Mouse (Mus musculus) hindlimb bud, embryonic 11.5 days (tissue): ENCODE data around the gene Git2.

Experiments used
- DNase-seq: peaks from one replicate; pipeline ENCODE4 v3.0.0-alpha.2; 2012; ENCODE audit warnings: low read depth, low spot score; ENCODE audit errors: extremely low spot score

Git2 gene

DNA sequence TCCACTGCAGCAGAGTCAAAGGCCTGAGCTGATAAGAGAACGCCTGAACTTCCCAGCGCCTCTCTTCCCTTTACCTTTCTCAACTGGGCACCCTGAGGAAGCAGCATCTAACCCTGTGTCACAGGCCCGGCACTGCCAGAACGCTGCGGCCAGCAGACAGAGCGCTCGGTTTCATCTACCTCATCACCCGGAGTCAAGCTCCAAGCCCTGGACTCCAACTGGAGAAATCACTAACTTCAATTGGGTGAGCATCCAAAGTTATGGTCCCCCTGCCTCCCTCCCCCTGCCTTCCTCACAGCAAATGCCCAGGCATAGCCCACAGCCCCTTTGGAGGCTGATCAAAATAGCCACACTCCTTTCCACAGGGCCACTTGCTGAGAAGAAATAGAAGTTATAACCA is 8.6 kb downstream of the Git2 start:
- no peak for DNase-seq

DNA sequence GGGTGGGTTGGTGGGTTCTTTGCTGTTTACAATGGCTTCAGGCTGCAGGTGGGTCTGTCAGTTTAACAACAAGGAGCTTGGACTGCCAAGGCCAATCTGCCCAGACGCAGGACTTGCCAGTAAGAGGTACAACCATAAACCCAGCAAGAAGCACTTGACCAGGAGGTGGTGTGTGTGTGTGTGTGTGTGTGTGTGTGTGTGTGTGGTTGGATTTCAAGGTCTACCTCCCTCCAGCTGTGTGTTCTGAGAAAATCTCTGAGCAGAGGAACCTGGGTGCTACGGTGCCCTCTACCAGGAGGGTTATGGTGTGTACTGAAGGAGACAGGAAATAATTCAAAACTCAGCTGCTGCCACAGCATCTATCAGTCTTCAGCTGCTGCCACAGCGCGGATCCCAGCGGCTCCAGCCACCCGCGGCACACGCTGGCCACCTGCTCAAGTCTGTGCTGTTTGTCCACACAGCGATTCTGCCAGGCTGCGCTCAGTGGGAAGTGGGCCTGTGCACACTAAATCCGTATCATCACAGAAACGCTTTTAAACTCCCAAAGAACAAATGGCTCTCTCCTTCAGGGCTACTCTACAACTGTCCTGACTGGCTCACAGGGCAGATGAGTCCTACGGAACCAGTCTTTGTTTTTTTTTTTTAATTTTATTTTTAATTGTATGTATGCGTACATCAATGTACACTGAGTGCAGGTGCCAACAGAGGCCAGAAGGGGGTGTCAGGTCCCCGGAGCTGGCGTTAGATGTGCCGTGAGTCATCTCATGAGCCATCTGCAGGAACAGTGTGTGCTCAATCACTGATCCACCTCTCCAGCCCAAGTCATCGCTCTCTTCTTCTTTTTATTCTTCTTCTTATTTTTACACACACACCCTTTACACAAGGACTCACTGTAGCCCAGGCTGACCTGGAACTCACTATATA is 10.2 kb downstream of the Git2 start:
- DNase-seq = no peak

DNA sequence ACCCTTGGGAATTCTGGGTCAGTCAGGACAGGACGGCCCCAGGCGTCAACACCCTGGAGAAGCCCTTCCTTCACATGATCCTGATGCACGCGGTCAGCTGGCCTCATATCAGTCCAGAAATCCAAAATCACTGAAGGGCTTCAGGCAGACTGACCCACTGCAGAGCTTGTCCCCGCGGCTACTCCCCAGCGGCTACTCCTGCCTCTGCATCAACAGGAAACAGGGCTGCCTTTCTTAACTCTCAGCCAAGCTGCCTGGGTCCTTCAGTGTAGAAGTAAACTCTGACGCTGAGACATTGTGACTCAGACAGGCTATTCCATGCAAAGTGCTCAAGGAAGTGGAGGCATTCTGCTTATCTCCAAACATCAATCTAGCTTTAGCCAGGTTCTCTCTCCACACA is 13.3 kb downstream of the Git2 start:
- no peak for DNase-seq

DNA sequence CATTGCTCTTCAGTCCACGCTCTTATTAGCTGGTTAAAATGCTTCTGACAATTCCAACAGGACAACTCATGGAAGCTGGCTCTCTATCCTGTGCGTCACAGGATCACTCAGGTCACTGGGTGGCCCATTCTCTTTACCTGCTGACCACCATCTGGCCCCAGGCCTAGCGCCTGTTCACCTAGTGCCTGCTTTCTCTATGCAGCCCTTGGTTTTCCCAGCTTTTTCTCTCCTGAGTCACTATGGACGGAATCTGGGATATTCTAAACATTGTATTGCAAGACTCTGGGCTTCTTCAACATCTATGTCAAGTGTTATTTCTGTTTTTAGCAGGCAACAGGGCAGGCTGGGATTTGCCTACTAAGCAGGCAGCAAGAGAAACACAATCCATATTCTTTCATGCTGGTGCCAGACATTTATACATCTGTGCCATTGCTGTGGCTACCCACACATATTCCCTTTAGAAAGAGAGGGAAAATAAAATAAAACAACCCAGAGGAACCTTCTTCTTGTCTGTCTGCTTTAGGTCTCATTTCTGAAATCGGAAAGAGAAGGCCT is 15.7 kb downstream of the Git2 start:
- DNase-seq = no peak

DNA sequence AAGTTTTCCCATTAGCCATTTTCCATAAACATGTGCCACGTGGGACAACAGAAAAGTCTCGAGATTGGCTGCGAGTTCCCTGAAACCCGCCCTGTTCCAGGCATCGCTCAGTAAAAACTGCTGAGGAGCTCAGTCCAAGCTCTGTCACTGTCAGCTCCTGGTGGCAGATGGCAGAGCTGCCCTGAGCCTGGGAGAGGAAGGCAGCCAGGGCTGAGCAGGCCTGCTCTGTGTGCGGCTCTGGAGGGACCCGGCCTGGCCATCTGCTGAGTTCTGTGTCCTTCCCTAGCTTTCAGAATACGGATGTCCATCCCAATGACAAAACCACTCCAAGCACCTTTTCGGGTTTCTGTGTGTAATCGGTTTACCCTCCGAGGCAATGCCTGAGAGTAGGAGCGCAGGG is 21.9 kb downstream of the Git2 start:
- no peak for DNase-seq

DNA sequence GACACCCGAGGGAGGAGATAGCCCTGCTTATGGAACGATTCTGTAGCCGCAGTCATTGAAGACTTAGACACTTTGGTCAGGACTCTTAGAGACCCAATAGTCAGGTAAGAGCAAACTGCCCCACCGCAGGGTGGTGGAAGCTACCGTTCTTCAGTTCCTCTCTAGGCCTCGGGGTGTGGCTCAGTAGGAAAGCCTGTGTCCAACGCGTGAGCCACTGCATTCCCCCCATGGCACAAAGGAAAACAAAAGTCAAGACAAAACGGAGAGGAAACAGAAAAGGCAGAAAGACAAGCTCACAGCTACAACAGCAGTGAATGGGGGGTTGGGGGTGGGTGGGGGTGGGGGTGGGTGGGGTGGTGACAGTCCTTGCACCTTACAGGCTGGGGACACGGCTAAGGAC is 22.9 kb downstream of the Git2 start:
- DNase-seq = no peak

DNA sequence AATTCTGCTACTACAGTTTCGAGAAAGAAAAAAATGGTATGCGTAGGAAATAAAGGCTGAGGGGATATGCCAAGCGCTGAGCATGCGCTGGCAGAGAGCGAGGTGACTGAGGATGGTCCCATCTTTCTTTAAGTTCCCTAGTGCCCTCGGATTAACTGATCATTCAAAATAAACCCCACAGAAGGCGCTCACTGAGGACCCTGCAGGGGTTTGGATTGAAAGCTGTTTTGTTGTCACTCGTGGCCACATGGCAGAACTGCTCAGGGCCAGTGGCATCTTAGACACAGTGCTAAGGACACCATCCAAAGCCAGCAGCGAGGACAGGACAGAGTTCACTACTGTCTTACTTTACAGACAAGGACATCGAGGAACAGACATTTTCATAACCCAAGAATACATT is 25.0 kb downstream of the Git2 start:
- DNase-seq = no peak

DNA sequence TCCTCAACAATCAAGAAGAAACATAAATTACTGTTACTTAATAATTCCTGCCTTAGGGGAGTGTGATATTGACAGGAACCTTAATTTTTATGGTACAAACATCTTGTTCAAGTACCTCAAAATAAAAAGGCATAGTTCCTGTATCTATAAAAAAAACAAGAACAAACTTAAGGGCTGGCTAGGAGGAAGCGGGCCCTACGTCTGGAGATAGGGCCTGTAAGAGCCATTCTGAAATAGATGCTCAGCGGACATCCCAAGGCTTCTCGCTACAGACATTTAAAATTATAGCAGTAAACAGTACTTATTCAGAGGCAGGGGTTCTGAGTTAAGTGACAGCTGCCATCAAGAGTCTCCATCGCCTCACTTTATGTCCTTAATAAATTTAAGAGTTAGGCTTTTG is 27.8 kb downstream of the Git2 start:
- no peak for DNase-seq

DNA sequence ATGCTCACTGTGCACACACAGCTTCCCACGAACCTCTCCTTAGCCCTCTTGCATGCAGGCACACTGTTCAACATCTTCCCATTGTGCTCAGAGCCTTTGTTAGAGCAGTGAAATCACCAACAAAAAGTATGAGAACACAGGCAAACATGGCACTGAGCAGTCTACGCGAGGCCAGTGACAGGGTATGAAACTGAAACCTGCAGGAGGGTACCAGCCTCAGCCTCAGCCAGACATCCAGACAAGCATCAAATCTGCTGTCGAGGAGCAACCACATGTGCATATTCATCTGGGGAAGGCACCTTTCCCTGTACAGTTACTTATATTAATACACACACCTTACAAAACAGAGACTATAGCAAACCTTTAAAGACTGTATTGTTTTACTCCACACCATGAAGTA is 28.4 kb downstream of the Git2 start:
- DNase-seq = no peak

DNA sequence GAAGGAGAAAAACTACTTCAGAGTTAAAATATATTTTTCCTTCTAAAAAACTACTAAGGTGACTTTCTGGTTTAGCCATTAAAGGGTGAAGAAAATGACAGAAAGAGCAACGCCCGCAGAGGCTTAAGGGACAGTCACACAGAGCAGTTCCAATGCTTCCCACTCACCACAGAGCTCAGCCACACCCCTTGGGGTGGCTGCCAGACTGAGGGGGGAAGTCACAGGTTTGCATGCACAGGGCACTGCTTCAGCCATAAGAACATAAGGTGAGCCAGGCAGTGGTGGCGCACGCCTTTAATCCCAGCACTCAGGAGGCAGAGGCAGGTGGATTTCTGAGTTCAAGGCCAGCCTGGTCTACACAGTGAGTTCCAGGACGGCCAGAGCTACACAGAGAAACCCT is 29.7 kb downstream of the Git2 start:
- DNase-seq = no peak

DNA sequence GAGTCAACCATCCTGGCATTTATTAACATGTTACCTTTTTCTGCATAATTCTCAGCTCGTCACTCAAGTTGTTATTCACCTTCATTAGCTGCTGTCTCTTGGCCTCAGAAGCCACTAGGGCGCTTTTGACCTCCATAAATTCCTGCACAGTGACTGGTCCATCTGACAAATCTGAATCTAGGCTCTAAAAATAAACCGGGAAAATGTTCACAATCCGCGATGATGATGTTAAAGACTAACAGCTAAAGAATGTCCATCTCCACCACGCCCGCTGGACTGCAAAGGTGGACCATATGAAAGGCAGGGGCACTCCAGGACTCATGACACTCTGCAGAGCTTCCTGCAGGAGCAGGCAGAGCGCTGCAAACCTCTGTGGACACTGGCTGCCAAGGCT is 31.6 kb downstream of the Git2 start:
- DNase-seq = no peak

DNA sequence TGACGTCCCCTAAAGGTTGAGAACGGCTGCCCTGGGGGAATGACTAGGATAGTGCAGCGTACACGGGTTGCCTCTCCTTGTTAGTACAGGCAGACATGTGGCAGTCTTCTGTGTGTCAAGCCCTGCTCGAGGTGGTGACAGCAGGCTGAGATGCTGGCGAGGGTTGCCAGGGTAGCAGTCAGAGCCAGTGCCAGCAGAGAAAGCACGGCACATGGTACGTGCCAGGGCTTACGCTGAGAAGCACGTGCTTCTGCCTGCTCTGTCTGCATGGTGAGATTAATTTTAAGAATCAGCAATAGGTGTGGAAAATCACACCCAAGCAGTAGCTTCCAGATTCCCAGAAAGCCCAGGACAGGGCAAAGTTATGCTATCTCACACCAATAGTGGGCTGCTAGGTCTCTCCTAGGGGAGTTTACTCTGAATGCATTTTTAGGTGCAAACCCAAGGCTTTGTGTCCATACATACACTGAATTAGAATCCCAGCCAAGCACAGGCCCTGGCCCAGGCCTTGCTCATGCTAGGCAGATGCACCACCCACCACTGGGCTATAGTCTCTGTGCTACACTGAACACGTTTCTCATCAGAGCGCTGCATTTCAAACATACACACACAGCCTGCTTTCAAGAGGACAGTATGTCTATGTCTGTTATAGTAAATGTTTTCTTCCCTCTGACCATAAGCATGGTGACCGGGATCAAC is 32.2 kb downstream of the Git2 start:
- no peak for DNase-seq

DNA sequence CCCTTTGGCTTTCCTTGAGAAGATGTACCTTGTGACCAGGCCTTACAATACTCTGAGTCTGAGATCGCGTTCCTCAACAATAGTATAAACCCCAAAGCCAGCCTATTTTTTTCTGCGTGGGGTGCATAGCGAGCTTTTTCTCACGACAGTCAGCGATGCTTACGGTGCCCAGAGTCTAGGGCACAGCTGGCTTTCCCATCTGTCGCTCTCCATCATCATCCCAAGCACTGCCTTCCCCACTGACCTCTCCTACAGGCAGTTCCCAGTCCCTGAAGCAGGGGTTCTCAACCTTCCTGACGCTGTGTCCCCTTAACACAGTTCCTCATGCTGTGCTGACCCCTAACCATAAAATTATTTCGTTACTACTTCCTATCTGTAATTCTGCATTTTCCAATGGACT is 32.7 kb downstream of the Git2 start:
- DNase-seq = no peak

DNA sequence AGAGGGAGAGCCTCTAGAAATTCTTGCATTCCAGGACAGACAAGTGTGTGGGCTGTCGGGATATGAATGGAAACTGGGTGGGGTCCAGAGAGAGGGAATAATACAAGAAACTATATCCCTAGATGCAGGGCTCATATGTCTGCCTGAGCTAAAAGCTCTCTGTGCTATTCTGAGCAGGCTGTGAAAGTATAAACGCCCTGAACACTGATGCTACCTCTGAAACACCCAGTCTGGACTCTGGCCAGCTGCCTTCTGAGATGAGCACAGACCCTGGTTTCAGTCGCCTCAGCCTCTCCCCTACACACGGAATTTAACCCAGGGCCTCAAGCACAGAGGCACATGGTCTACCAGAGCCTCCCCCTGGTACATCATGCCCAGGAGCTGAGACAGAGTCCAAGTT is 34.7 kb downstream of the Git2 start:
- no peak for DNase-seq

DNA sequence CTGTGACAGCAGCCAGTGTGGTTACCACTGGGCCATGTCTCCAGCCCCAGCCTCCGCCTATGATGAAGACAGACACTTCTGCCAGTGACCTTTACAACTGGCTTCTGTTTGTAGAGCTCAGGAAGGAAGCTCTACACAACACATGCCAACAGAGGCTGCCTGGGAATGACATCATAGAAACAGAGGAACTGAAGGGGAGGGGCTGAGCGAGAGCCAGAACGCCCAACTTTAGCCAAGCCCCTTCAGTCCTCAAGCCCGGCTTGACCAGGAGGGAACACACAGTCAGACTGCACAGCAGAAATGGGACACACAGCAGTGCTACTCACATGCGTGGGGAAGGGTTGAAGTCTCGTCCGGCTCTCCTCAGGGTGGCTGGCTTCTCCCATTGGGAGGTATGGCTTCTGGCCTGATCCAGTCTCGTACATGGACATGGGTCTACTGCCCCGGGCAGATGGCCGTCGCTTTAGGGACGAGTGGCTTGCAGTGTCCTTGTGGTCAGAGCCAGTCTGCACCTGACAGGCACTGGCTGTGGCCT is 36.5 kb downstream of the Git2 start:
- DNase-seq = no peak

DNA sequence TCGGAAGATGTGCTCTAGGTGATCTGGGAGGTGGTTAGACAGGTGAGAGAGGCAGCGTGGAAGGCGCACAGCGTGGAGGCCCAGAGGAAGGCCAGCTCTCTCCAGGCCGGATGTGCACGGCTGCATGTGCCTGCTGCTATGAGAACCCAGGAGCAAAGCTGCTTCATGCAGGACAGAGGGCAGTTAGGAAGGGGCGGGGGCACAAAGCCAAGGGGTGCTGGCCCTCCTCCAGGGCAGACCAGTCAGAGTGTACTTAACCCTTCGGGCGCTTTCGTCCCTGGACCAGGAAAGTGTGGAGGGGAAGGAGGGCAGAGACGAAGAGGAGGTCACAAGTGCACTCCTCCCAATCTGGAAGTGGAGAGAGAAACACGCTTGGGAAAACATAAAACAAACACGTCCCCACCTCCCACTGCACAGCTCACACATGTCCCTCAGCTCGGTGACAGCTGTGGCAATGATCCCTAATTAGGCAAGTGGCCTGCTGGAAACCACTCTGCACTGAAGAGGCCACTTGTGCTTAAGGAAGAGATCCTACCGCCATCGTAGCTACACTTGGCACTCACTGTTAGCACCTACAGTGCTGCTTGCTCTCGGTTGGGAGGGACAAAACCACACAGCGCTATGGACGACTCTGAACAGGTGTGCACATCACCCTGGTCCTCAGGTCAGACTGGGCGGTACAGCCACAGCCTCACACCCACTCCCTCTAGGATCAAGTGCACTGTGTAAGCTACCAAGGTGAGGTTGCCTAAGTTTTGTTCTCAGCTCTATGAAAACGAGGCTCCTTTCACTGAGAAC is 38.0 kb downstream of the Git2 start:
- DNase-seq = no peak

DNA sequence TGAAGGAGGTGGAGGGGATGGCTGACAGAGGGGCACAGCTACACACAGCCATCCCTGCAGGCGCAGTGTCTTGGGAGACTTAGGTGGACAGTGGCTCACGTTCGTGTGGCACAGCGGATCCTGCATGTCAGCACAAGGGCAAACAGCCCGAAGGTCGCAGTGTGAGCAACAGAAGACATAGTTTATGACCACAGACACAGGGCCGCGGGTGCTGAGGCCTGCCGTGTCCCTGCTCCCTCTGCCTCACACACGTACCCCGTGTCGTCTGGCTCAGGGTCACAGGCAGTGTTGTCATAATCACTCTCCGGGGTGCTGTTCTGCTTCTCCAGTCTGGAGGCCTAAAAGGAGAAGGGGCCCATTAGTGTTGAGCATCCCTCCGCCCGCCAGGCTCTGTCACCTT is 41.7 kb downstream of the Git2 start:
- DNase-seq = no peak

DNA sequence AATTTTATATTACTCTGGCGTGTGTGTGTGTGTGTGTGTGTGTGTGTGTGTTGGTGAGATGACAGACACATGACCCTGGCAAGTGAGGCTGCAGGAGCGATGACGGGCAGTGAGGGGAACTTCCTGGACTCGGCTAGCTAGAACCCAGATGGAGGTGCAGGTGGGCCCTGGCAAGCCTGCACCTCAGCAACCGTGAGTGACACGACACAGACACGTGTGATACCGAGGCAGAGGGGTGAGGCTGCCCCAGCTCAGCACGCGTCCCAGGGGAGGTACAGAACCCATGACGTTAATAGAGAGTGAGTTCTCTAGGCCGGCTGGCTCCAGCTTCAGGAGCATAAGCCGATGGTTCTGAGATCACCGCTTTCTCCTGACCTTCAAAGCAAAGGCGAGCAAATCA is 43.3 kb downstream of the Git2 start:
- DNase-seq = no peak

DNA sequence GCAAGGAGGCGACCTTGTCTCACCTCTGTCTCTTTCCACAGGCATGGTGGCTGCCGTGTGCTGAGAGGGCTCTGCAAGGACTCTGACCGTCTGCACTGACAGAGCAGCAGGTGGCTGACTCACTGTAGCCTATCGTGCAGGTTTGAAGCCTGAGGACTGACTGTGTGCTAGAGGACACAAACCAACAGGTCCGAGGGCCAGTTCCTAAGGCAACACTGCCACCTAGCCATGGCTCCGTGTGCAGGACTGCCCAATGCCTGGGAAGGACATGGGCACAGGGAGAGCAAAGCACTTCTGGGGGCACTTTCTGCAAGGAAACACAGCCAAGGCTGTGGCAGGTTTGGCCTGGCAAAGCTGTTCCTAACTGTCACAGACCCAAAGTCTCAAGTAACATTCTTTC is 43.8 kb downstream of the Git2 start:
- DNase-seq = no peak

DNA sequence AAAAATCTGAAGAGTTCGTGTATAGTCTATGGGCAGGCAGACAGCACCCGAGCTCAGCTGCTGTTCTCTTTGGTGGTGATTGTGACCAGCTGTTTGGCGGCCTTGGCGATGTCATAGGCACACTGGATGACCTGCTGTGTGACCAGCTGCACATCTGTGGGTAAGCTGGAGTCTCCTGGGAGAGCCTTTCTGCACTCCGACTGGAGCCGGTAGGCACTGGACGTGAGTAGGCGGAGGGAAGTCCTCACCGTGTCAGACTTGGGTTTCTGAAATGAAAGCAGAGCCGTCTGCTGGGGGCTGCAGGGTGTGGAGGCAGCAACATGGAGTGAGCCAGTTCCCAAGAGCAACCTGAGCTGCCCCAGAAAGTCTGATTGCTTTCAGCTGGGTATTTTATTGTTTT is 45.2 kb downstream of the Git2 start:
- DNase-seq = peak; percentile 0

DNA sequence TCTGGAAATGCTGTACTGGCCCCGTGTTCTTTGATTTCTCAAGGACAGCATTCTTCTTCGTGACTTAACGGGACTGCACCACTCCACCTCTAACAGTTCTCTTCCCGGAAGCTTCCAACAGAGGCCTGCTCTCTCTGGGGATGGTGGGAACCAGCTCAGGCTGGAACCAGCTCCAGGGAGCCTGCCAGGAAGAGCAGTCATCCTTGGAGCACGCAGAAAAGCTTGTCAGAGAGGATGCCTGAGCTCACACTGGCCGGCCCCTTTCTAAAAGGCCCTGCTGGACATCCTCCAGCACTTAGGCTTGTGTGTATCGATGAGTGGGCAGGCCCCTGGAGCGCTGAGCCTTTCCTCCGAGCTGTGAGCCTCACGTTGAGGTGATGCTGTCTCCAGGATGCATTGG is 47.2 kb downstream of the Git2 start:
- no peak for DNase-seq
